Mouse (Mus musculus) midbrain, embryonic 13.5 days (tissue): ENCODE measurements around the gene Olfr1346. TPM values are rescaled to one million over a fixed set of nuclear protein-coding genes. Genes with fewer than 3 reads are reported as not detected.

Experiments used
- ATAC-seq: fragments of 200-750 bp; cut with Nextera tagmentation; 2 replicates; pipeline ENCODE4 v1.8.0; 2017; ENCODE audit warnings: mild to moderate bottlenecking, moderate TSS enrichment, moderate library complexity
- H3K27ac ChIP-seq: fragments of 300-500 bp; sonication (generic); 2 replicates; pipeline ENCODE4 v1.5.1; 2015; ENCODE audit warnings: inconsistent platforms, mild to moderate bottlenecking, moderate library complexity
- H3K27me3 ChIP-seq: fragments of 300-500 bp; sonication (generic); 2 replicates; pipeline ENCODE4 v1.6.1; 2015; ENCODE audit warnings: mild to moderate bottlenecking, inconsistent platforms
- H3K36me3 ChIP-seq: fragments of 300-500 bp; sonication (generic); 2 replicates; pipeline ENCODE4 v1.6.1; 2015; ENCODE audit warnings: mild to moderate bottlenecking, inconsistent platforms
- H3K4me1 ChIP-seq: fragments of 300-500 bp; sonication (generic); replicated peaks from 2 replicates; pipeline ENCODE4 v1.6.1; 2015; ENCODE audit warnings: inconsistent platforms
- H3K4me2 ChIP-seq: fragments of 300-500 bp; sonication (generic); replicated peaks from 2 replicates; pipeline ENCODE4 v1.6.1; 2015; ENCODE audit warnings: moderate library complexity, mild to moderate bottlenecking, inconsistent platforms
- H3K4me3 ChIP-seq: fragments of 300-500 bp; sonication (generic); replicated peaks from 2 replicates; pipeline ENCODE4 v1.5.1; 2015; ENCODE audit warnings: mild to moderate bottlenecking, inconsistent platforms
- H3K9ac ChIP-seq: fragments of 300-500 bp; sonication (generic); replicated peaks from 2 replicates; pipeline ENCODE4 v1.6.1; 2015; ENCODE audit warnings: mild to moderate bottlenecking, inconsistent platforms
- H3K9me3 ChIP-seq: fragments of 300-500 bp; sonication (generic); 2 replicates; pipeline ENCODE4 v1.6.1; 2016; ENCODE audit warnings: mild to moderate bottlenecking, inconsistent platforms
- WGBS: fragments of 180-500 bp; shearing (Covaris S2); methylation state at CpG from one replicate; pipeline ENCODE4 v1.1.7; 2015; 5-methylcytosine and 5-hydroxymethylcytosine counted together
- polyA plus RNA-seq: library from polyadenylated mRNA; unstranded; fragments of >200 nt; fragmentation: Nextera tagmentation; extraction: Ambion mirVana; gene quantifications from 2 replicates; pipeline ENCODE4 v1.2.1, GENCODE M21; 2015

The Olfr1346 gene
- polyA plus RNA-seq, 1 experiment from 2014 or later: not detected

- no peak overlapping the region for H3K4me3 ChIP-seq
- no peak for ATAC-seq
- no peaks in the 10 kb centered on the region for H3K4me1 ChIP-seq
- H3K36me3 ChIP-seq: no peaks in the 10 kb centered on the region
- H3K9ac ChIP-seq: no peak overlapping the region
- no peak overlapping the region for H3K4me2 ChIP-seq
- 32% methylated on average over 1 of the region's 1 CpGs for WGBS
- no peak overlapping the region for H3K27ac ChIP-seq
- H3K9me3 ChIP-seq: peaks cover 13% of the 10 kb centered on the region
- no peaks in the 10 kb centered on the region for H3K27me3 ChIP-seq
Measured at GRCm38 (mm10) chr7:6521666-6522065, 54.8 kb downstream of the Olfr1346 start.

- H3K27me3 ChIP-seq: no peaks in the 10 kb centered on the region
- ATAC-seq: no peak
- 87% methylated on average over 5 of the region's 5 CpGs for WGBS
- H3K4me2 ChIP-seq: no peak within 1 kb of the TSS
- H3K4me1 ChIP-seq: no peaks in the 10 kb centered on the region
- H3K4me3 ChIP-seq: no peak within 1 kb of the TSS
- H3K27ac ChIP-seq: no peak within 1 kb of the TSS
- no peaks in the 10 kb centered on the region for H3K36me3 ChIP-seq
- peaks cover 15% of the 10 kb centered on the region for H3K9me3 ChIP-seq
- no peak within 1 kb of the TSS for H3K9ac ChIP-seq
Measured at GRCm38 (mm10) chr7:6522850-6523249, 55.9 kb downstream of the Olfr1346 start, which contains the start of gene Olfr1349. TSS of gene Olfr1349 (minus strand) at chr7:6522950.

GRCm38 (mm10) chr7:6525001-6525400 lies 58.1 kb downstream of the Olfr1346 start:
- Histone ChIP-seq H3K4me2 (no peak overlapping the region), H3K4me1 (no peaks in the 10 kb centered on the region), H3K27ac (no peak overlapping the region), H3K27me3 (no peaks in the 10 kb centered on the region), H3K9ac (no peak overlapping the region), H3K4me3 (no peak overlapping the region), H3K9me3 (peaks cover 7% of the 10 kb centered on the region), H3K36me3 (no peaks in the 10 kb centered on the region)
- WGBS: 65% methylated on average over 3 of the region's 3 CpGs
- no peak for ATAC-seq

- H3K9me3 ChIP-seq: peaks cover 2% of the 10 kb centered on the region
- no peaks in the 10 kb centered on the region for H3K36me3 ChIP-seq
- no peaks in the 10 kb centered on the region for H3K27me3 ChIP-seq
- H3K9ac ChIP-seq: no peak overlapping the region
- H3K27ac ChIP-seq: no peak overlapping the region
- 67% methylated on average over 5 of the region's 5 CpGs for WGBS
- no peaks in the 10 kb centered on the region for H3K4me1 ChIP-seq
- no peak overlapping the region for H3K4me3 ChIP-seq
- ATAC-seq: no peak
- H3K4me2 ChIP-seq: no peak overlapping the region
Measured at GRCm38 (mm10) chr7:6526141-6526540, 59.2 kb downstream of the Olfr1346 start.

Other genes starting within 250 kb of the Olfr1346 start
- not detected in 2 replicates for gene Zscan5b, start 244.8 kb upstream of the Olfr1346 start, polyA plus RNA-seq
- gene Epp13, start 214.4 kb upstream of the Olfr1346 start, polyA plus RNA-seq: 0.31 TPM in 1 of 2 replicates, not detected in the other
- gene Zfp667, start 180.5 kb upstream of the Olfr1346 start, polyA plus RNA-seq: 15.8 and 18.8 TPM in 2 replicates
- gene Zfp583, start 135.8 kb upstream of the Olfr1346 start, polyA plus RNA-seq: 11.7 and 12.9 TPM in 2 replicates
- gene Gm3854, start 123.3 kb upstream of the Olfr1346 start, polyA plus RNA-seq: 7.0 and 7.2 TPM in 2 replicates
- gene Zfp78, start 103.8 kb upstream of the Olfr1346 start, polyA plus RNA-seq: 4.3 and 4.6 TPM in 2 replicates
- gene Zfp28, start 83.8 kb upstream of the Olfr1346 start, polyA plus RNA-seq: 16.2 and 18.5 TPM in 2 replicates
- gene Smim17, start 68.4 kb upstream of the Olfr1346 start, polyA plus RNA-seq: 2.4 and 3.4 TPM in 2 replicates
- gene Gm20715, start 56.8 kb upstream of the Olfr1346 start, polyA plus RNA-seq: 0.06 and 0.07 TPM in 2 replicates
- not detected in 2 replicates for gene Olfr1344, start 28.4 kb upstream of the Olfr1346 start, polyA plus RNA-seq
- not detected in 2 replicates for gene Olfr1336, start 10.9 kb upstream of the Olfr1346 start, polyA plus RNA-seq
- gene Olfr5, start 19.8 kb downstream of the Olfr1346 start, polyA plus RNA-seq: not detected in 2 replicates
- gene Olfr1347, start 32.7 kb downstream of the Olfr1346 start, polyA plus RNA-seq: not detected in 2 replicates
- gene Olfr1348, start 41.6 kb downstream of the Olfr1346 start, polyA plus RNA-seq: not detected in 2 replicates
- gene Olfr1349, start 55.8 kb downstream of the Olfr1346 start, polyA plus RNA-seq: not detected in 2 replicates
- not detected in 2 replicates for gene Olfr1350, start 97.7 kb downstream of the Olfr1346 start, polyA plus RNA-seq
- 1.7 and 2.3 TPM in 2 replicates for gene Zim1, start 229.3 kb downstream of the Olfr1346 start, polyA plus RNA-seq